Mouse (Mus musculus): ENCODE measurements around the gene Gm17783. TPM values are rescaled to one million over a fixed set of nuclear protein-coding genes. Genes with fewer than 3 reads are reported as not detected.

Gene Gm17783
- not detected for polyA plus RNA-seq (2015; fragmentation: Illumina TruSeq; extraction: RNeasy Lipid Tissue Mini Kit (QIAGEN cat#74804); ENCODE audit: insufficient read depth, low replicate concordance)

GRCm38 (mm10) chr16:45531950-45532349, at the start of gene Gm17783:
Gm17783 (minus strand) TSS chr16:45532050.

GRCm38 (mm10) chr16:45535009-45535408, 3.2 kb upstream of the Gm17783 start, which contains the start of gene Slc9c1:
Slc9c1 (plus strand) TSS chr16:45535309.

GRCm38 (mm10) chr16:45492927-45493326, 38.9 kb downstream of the Gm17783 start, which contains the start of gene Gm609:
Gm609 (minus strand) TSS chr16:45492969.

Other genes starting within 250 kb of the Gm17783 start
- 146 TPM for gene Cd200, start 123.0 kb downstream of the Gm17783 start, polyA plus RNA-seq (2015; fragmentation: Illumina TruSeq; extraction: RNeasy Lipid Tissue Mini Kit (QIAGEN cat#74804); ENCODE audit: insufficient read depth, low replicate concordance)
- gene Gm609, start 39.1 kb downstream of the Gm17783 start, polyA plus RNA-seq (2015; fragmentation: Illumina TruSeq; extraction: RNeasy Lipid Tissue Mini Kit (QIAGEN cat#74804); ENCODE audit: insufficient read depth, low replicate concordance): not detected
- gene Slc9c1, start 3.3 kb upstream of the Gm17783 start, polyA plus RNA-seq (2015; fragmentation: Illumina TruSeq; extraction: RNeasy Lipid Tissue Mini Kit (QIAGEN cat#74804); ENCODE audit: insufficient read depth, low replicate concordance): not detected
- 18.6 TPM for gene Gcsam, start 78.3 kb upstream of the Gm17783 start, polyA plus RNA-seq (2015; fragmentation: Illumina TruSeq; extraction: RNeasy Lipid Tissue Mini Kit (QIAGEN cat#74804); ENCODE audit: insufficient read depth, low replicate concordance)
- 0.14 TPM for gene BC016579, start 122.0 kb upstream of the Gm17783 start, polyA plus RNA-seq (2015; fragmentation: Illumina TruSeq; extraction: RNeasy Lipid Tissue Mini Kit (QIAGEN cat#74804); ENCODE audit: insufficient read depth, low replicate concordance)
- gene Tmprss7, start 161.6 kb upstream of the Gm17783 start, polyA plus RNA-seq (2015; fragmentation: Illumina TruSeq; extraction: RNeasy Lipid Tissue Mini Kit (QIAGEN cat#74804); ENCODE audit: insufficient read depth, low replicate concordance): not detected
- 0.58 TPM for gene Tagln3, start 192.6 kb upstream of the Gm17783 start, polyA plus RNA-seq (2015; fragmentation: Illumina TruSeq; extraction: RNeasy Lipid Tissue Mini Kit (QIAGEN cat#74804); ENCODE audit: insufficient read depth, low replicate concordance)
- 14.8 TPM for gene Abhd10, start 210.9 kb upstream of the Gm17783 start, polyA plus RNA-seq (2015; fragmentation: Illumina TruSeq; extraction: RNeasy Lipid Tissue Mini Kit (QIAGEN cat#74804); ENCODE audit: insufficient read depth, low replicate concordance)

Measured in spleen, adult 10 weeks (tissue).